In genomic region chr17:8871997-8872593, GRCm38 (mm10) we compare ENCODE assay signal across 7 mouse cellular contexts.
DNase-seq lines count a peak whose midpoint lies in the region; ATAC-seq and TF ChIP-seq lines count a peak whose summit lies in the region.

No protein-coding gene starts in this region.

- TF ChIP-seq CTCF in midbrain, postnatal 0 days (IDR thresholded peaks at IDR 0.05), result no peak

- H3K4me3 ChIP-seq in heart, embryonic 13.5 days, result peak overlapping the region; percentile 22
- no peak overlapping the region for H3K4me3 ChIP-seq in kidney, embryonic 16.5 days (ENCODE audit: low read length)
- no peak overlapping the region for H3K4me3 ChIP-seq in midbrain, postnatal 0 days (ENCODE audit: low read depth, low read length)

- 12% methylated on average over 12 of the region's 12 CpGs for WGBS in heart, embryonic 13.5 days
- 33% methylated on average over 12 of the region's 12 CpGs for WGBS in kidney, embryonic 16.5 days
- WGBS in midbrain, postnatal 0 days, result 49% methylated on average over 12 of the region's 12 CpGs

- peak overlapping the region; percentile 28; the same call in 1 of the 2 replicates for H3K9ac ChIP-seq in heart, embryonic 13.5 days
- H3K9ac ChIP-seq in kidney, embryonic 16.5 days (replicated peaks; ENCODE audit: low read length), result no peak overlapping the region
- H3K9ac ChIP-seq in midbrain, postnatal 0 days (replicated peaks; ENCODE audit: low read length, poor library complexity, severe bottlenecking), result no peak overlapping the region

- H3K36me3 ChIP-seq in heart, embryonic 13.5 days, result no peaks in the 10 kb centered on the region
- H3K36me3 ChIP-seq in kidney, embryonic 16.5 days (ENCODE audit: insufficient read depth, low read length), result no peaks in the 10 kb centered on the region
- no peaks in the 10 kb centered on the region for H3K36me3 ChIP-seq in midbrain, postnatal 0 days (ENCODE audit: insufficient read depth, low read length)

- no peaks in the 10 kb centered on the region for H3K9me3 ChIP-seq in heart, embryonic 13.5 days
- H3K9me3 ChIP-seq in kidney, embryonic 16.5 days (ENCODE audit: low read length), result no peaks in the 10 kb centered on the region
- no peaks in the 10 kb centered on the region for H3K9me3 ChIP-seq in midbrain, postnatal 0 days (ENCODE audit: low read length)

- peak overlapping the region; percentile 60 for H3K4me2 ChIP-seq in heart, embryonic 13.5 days
- H3K4me2 ChIP-seq in kidney, embryonic 16.5 days (replicated peaks; ENCODE audit: low read depth, low read length), result 0 out of 2 replicates have a peak overlapping the region, but pooled peaks have one; percentile 13
- H3K4me2 ChIP-seq in midbrain, postnatal 0 days (ENCODE audit: low read depth, low read length, poor library complexity, severe bottlenecking), result no peak overlapping the region

- peak; percentile 61 for ATAC-seq in CD4-positive, CD25-positive, alpha-beta regulatory T cell, adult 4 months
- ATAC-seq in heart, embryonic 13.5 days (ENCODE audit: extremely low read depth, insufficient number of reproducible peaks, low FRiP score, low TSS enrichment), result no peak
- peak; percentile 64 for ATAC-seq in kidney, embryonic 16.5 days (ENCODE audit: low FRiP score, low TSS enrichment)
- no peak for ATAC-seq in midbrain, postnatal 0 days (ENCODE audit: low FRiP score)

- peaks cover 30% of the 10 kb centered on the region for H3K4me1 ChIP-seq in heart, embryonic 13.5 days
- H3K4me1 ChIP-seq in kidney, embryonic 16.5 days (ENCODE audit: insufficient read depth, low read length), result peaks cover 16% of the 10 kb centered on the region; the same call in 1 of the 2 replicates
- peaks cover 2% of the 10 kb centered on the region; the same call in 1 of the 2 replicates for H3K4me1 ChIP-seq in midbrain, postnatal 0 days (ENCODE audit: insufficient read depth, low read length)

- 0 out of 2 replicates have a peak overlapping the region, but pooled peaks have one; percentile 33 for H3K27ac ChIP-seq in heart, embryonic 13.5 days (replicated peaks)
- H3K27ac ChIP-seq in kidney, embryonic 16.5 days (ENCODE audit: low read length), result no peak overlapping the region; the same call in 1 of the 2 replicates
- H3K27ac ChIP-seq in midbrain, postnatal 0 days (ENCODE audit: low read depth, low read length), result no peak overlapping the region

- peaks cover 16% of the 10 kb centered on the region for H3K27me3 ChIP-seq in heart, embryonic 13.5 days (replicated peaks)
- no peaks in the 10 kb centered on the region for H3K27me3 ChIP-seq in kidney, embryonic 16.5 days (ENCODE audit: insufficient read depth, low read length)
- H3K27me3 ChIP-seq in midbrain, postnatal 0 days (ENCODE audit: insufficient read depth, low read length), result no peaks in the 10 kb centered on the region

- peak; percentile 63 for DNase-seq in adrenal gland, adult 2 months
- peak; percentile 35 for DNase-seq in midbrain, postnatal 0 days (ENCODE audit: low spot score)
- no peak for DNase-seq in cerebellum, adult 9-10 months
- no peak for DNase-seq in cerebellum, postnatal 4 days (ENCODE audit: low spot score in 2 of 2)

Comparison
In these comparisons a context has a peak if more than half of its experiments do, and no peak if none do; other contexts are left out.
1. ATAC-seq: peak in CD4-positive, CD25-positive, alpha-beta regulatory T cell, adult 4 months (single experiment) and kidney, embryonic 16.5 days (single experiment); none in heart, embryonic 13.5 days (single experiment) and midbrain, postnatal 0 days (single experiment).
2. DNase-seq: peak in adrenal gland, adult 2 months (single experiment) and midbrain, postnatal 0 days (single experiment); none in cerebellum, adult 9-10 months (single experiment) and cerebellum, postnatal 4 days (0 of 2).